Mouse (Mus musculus) activated CD4-positive, CD25-positive, alpha-beta regulatory T cell, adult 4 months (primary cell): Measurements from ENCODE around the gene Mad1l1. TPM values are rescaled to one million over a fixed set of nuclear protein-coding genes. Genes with fewer than 3 reads are reported as not detected.

Experiments used
- ATAC-seq: one replicate; pipeline ENCODE4 v1.8.0; 2017
- polyA plus RNA-seq, 2 experiments: library from polyadenylated mRNA; unstranded; fragments of 100-300 nt; shearing (Covaris generic); gene quantifications; one replicate each; pipeline ENCODE4 v1.2.1; 2017

Mad1l1 gene
- polyA plus RNA-seq, 2 experiments from 2014 or later: 19.3 to 23.1 TPM

DNA sequence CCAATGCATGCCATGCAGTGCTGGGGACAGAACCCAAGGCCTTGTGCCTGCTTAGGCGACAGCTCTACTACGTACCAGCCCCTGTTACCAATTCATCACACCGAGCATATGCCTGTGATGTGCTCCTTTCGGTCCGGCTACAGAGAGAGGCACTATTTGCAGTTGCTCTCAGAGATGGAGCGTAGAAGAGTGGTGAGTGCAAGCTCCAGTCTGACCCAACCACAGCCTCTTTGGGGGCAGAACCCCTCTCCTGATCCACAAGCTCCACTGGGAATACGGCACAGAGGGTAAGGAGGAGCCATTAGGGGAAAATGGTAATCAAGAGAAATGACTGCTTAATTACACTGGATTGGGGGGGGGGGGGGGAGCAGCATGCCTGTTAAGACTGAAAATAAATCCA is 193.4 kb downstream of the Mad1l1 start:
- no peak for ATAC-seq

DNA sequence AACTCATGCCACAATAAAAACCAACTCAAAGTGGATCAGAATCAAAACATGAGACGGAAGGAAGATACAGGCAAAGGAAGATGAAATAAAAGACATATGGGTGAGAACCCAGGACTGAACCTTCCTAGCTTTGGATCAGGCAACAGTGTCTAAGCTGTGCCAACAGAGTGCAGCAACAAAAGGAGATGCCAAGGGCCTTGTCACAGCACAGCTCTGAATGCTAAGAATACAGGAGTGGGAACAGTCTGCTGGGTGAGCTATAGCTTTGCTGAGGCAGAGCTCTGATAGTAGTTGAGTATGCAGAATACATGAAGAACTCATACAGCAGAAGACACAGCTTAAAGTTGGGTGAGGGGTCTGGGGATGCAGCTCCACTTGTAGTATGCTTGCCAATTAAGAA is 196.7 kb downstream of the Mad1l1 start:
- ATAC-seq: no peak

DNA sequence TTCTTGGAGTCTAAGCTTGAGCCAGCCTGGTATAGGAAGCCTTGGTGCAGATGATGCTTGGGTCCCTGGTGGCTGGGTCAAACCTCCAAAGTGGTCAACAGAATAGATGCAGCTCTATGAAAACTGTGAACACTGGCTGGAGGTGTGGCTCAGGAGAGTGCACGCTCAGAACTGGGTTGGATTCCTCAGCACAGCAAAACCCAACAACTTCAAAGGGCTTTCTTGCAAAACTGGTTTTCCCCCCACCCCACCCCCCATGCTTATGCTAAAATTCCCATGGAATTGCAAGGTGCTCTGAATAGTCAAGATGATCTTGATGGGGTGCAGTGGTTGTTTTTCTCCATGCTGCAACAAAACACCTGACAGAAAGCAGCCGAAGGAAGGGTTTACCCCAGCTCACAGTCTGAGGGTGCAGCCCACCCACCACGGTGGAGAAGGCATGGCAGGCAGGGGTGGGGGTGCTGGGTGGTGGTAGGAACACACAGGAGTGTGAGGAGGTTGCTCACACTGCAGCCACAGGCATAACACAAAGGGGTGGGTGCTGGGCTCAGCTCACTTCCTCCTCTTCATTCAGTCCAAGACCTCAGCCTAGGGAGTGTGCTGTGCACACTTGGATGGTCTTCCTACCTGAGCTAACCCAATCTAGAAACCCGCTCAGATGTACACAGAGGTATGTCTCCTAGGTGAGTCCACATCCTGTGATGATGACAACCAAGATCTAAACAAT is 197.5 kb downstream of the Mad1l1 start:
- ATAC-seq: no peak

DNA sequence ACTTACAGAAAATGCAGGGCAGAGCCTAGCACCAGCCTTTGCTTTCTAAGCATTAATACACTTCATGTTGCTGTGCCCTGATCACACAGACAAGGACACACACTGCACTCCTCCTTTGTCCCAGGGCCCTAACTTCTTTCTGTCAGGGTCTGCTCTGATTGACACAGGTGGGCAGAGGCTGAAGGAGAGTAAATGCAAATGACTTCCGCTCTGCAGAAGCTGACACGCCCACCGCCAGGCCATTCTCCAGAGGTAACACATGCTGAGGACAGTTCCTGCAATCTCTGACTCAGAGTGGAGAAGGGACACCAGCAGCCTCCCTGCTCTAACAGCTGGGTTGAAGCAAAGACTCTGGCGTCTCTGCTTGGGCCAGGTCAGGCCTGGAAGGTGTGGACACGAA is 198.2 kb downstream of the Mad1l1 start:
- no peak for ATAC-seq

DNA sequence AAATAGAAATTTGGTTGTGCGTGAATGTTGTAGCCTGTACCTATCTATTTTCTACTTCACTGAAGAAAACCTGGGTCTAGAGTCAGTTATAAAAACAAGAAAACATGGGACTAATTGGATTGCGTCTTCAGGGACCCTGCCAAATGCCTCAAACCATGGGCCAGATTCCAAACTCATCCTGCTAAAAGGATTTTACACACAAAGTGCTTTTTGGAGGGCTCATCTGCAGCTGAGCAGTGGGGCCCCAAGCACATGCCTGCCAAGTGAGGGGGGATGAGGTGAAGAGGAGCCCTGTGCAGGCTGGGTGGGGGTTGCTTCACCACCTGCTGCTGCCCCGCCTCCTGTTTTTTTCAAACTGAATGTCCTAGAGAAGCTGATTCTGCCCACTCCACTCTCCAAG is 199.4 kb downstream of the Mad1l1 start:
- ATAC-seq: no peak

DNA sequence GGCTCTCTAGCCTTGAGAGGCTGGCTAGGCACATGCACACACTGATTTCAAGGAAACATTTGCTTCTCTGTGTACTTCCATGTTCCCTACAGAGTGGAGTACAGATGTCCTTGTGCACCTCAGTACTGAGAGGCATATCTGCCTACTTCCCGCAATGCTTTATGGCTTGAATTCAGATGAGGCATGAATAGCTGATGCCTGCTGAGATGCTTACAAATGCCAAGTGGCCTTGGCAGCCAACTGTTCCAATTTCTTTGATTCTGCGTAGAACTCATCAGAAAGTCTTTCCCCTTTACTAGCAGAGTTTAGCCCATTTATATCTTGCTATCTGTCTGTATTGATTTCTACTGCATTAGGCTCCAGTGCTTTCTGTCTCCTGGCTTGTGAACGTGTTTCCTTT is 202.4 kb downstream of the Mad1l1 start:
- ATAC-seq: no peak

DNA sequence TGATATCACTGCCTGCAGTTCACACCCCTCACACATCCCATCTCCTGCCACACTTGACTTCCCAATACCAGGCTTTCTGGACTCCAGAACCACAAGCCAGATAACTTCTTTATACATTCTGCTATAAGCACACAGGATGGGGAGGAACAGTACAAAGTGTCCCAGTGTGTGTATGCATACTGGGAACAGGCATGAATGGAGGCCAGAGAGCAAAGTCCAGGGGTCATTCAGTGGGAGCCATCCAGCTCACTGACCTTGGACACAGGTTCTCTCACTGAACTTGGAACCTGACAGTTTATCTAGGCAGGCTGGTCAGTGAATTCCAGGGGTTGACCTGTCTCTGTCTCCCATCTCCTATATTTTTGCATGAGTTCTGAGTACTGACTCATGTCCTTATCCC is 203.4 kb downstream of the Mad1l1 start:
- ATAC-seq: no peak

DNA sequence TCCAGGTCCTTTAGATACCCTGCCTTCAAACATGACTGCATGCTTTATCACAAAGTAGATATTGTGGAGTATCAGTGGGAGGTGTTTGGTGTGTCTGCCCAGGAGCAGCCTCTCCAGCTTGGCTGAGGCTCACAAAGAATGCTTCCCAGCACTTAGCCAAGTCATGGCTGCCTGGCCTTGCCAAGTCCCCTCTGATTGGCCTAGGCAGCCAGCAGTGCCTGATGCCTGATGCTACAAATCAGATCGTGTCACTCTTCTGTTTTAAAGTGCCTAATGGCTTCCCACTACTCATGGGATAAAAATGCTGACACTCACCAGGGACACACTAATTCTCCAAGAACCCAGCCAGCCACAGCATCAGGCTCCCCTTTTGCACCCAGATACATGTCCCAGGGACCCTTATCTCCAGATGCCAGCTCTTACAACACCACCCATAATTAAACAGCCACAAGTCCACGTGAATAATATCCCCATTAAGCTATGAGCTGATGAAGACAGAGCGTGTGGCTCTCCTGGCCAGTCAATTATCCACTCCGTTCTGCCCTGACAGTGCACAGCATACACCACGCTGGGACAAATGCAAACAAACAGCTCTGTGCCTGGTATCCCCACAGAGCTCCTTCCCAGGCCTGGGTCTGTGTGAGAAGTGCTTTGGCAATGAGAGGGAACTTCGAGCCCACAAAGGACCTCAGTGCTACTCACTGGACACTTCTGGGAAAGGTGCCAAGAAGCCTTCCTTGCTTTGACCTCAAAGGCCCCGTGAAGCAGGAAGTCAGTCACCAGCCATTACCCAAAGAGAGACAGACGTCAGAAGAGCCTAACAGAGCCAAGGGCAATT is 205.7 kb downstream of the Mad1l1 start:
- no peak for ATAC-seq

DNA sequence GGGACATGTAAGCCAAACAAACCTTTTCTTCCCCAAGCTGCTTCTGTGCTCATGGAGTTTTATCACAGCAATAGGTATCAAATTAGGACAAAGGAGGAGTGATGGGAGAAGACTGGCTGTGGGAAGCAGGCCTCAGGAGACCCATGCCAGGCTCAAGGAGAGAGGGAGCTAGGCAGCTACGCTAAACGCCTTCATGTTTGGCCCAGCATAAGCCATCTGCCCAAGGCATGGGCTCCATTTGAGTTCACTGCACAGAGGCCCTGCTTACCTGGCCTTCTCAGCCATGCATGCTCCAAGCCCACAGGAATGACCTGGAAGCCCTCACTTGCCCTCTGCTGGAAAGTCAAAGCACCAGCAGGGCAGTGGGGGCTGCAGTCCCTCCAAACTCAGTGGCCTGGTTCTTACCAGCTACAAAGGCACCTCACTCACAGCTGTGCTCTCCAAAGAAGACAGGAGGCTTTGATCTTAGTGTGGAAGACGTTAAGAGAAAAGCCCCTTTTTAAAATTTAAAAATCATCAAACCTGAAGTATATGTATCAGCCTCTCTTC is 206.8 kb downstream of the Mad1l1 start:
- no peak for ATAC-seq

DNA sequence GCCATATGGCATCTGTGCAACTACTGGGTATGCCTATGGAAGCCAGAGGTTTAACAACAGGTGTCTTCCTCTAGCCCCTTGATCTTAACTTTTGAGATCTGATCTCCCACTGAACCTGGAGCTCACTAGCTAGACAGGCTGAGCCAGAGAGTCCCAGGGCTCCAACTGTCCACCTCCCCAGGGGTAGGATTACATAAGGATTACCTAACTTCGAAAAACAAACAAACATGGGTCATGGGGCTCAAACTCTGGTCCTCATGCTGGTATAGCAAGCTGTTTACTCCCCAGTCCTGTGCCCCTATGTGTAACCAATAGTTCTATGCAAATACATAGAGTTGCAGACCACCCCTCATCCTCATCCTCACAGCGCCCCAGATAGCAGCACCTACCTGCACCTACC is 208.1 kb downstream of the Mad1l1 start:
- ATAC-seq: no peak

DNA sequence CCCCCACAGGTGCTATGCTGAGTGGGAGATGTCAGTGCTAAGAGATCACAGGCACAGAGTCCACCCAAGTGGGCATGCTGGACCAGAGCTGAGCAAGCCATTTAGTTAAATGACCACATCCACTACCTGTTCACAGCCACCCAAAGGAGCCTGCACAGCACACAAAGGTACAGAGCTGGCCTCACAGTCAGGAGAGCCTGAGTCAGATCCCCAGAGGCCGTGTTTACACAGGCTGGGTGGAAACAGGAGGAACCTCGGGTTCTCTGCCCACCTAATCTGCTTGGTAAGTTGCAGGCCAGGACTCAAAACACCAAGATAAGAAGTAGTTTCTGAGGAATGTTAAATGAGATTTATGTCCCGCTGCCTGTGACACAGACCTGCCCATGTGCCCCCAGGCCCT is 211.3 kb downstream of the Mad1l1 start:
- ATAC-seq: no peak

DNA sequence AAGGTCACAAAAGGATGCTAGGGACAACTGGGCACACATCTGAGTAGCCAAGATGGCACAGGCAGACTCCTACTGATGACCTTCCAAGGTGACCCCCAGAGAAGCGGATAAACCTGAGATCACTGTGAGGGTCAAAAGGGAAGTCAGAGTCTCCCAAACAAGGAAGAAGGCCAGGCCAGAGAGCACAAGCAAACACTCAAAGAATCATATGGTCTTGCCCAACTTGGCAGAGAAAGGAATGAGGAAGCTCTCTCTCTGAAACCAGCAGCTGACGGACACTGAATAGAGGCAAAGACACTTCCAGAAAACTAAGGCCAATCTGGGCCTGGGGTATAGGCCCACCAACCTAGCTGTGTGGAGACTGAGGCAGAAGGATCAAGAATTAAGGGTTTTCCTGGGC is 213.4 kb downstream of the Mad1l1 start:
- ATAC-seq: no peak

DNA sequence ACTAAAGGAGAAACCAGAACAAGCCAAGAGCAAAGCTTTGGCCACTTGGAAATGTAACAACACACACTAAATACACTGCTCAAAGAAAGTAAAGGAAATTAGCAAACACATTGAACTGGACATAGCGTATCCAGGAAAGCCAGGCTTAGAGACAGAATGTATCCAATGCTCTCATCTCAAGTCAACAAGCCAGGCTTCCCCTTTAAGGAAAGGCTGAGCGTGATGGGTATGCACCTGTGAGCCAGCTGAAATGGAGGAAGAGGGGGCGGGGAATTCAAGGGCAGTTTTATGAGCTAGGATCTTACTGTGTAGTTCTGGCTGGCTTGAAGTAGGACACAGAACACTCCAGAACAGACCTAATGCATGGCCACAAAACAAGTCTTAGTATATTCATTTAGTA is 215.3 kb downstream of the Mad1l1 start:
- no peak for ATAC-seq

DNA sequence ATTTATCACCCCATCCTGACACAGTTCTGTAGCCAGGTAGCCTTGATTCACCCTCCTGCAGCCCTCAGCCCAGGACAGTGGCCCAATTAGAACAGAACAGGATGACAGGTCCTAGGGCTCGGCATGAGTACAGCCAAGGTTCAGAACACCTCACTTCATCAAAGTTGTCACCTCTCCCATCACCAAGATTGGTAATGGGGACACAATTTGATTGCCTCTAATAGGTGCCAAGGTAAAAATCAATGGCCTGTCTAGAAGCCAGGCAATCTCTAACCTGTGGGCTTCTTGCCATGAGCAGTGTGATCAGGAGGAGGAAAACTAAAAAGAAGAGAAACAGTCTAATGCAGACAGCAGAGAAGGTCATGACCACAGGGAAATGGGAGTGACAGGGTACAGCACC is 216.5 kb downstream of the Mad1l1 start:
- no peak for ATAC-seq

DNA sequence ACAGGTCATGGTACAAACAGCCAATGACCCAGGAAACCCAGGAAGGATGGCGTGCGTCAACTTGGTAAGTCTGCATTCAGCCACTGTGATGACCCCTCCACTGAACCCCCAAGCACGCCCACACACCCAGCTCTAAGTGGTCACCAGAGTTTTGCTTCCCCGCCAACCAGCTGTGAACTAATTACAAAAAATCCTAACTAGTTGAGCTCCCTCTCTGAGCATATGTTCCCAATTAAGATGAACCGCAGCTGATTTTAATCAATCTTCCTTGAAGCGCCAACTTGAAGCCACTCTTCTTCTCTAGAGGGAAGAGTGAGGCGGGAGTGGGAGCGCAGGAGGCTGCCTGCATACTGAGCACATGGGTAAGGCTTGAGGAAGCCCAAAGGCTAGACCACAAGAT is 218.6 kb downstream of the Mad1l1 start:
- ATAC-seq: no peak

DNA sequence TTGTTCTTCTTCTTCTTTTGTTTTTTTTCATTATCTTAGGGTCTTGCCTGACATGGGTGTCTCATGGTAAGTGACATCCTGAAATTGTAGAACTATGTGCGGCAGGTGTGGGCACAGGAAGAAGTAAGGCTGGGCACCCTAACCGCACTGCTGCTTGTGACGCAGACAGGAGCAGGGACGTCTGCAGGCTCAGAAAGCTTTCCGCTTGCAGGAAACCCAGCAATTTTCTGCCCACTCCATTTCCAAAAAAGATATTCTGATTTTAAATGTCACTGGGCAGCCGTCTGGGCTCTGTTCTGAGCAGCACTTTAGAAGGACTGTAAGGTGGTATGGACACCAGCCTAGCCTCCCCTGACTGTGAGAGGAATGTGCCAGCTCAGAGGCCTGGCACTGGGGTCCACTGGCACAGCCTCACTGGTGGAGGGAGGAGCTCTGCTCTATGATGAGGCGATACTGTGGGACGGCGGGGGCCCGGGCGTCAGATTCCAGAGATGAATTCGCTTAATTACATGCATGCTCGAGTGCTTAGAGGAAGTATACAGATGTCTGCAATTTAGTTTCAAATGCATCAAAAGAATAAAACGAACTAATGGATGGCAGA is 219.8 kb downstream of the Mad1l1 start:
- ATAC-seq: no peak

DNA sequence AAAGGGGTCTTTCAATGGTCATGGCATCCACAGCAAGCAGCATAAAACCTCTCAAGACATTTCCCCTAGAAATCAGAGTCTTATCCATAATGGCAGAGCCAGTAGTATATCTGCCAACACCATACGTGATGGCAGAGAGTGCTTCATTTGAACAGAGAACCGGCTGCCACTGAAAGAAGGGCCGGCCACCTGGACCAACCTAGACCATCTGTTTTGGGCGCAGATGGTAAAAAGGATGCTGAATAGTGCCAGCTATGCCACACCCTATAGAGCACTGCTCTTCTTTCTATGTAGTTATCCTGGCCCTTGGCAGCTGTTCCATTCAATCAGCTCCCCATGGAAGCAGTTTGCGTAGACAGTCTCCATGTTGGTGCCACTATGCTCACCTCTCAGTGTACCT is 222.6 kb downstream of the Mad1l1 start:
- ATAC-seq: no peak

DNA sequence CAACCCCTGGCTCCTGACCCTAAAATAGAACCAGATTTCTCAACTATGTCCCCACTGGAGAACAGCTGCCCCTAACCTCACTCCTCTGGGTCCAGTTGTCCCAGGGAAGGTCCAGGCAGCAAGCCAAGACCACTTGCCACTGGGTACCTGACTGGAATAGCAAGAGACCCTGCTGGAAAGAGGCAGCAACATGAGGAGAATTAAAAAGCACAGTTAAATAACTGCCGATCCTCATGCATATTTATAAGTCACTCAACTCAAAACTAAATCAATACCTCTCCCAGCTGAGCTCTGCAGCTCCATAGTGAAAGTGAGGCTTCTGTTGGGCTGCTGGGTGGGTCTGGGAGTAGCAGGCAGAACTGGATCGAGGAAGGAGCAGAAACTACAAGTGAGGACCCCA is 226.1 kb downstream of the Mad1l1 start:
- ATAC-seq: no peak

DNA sequence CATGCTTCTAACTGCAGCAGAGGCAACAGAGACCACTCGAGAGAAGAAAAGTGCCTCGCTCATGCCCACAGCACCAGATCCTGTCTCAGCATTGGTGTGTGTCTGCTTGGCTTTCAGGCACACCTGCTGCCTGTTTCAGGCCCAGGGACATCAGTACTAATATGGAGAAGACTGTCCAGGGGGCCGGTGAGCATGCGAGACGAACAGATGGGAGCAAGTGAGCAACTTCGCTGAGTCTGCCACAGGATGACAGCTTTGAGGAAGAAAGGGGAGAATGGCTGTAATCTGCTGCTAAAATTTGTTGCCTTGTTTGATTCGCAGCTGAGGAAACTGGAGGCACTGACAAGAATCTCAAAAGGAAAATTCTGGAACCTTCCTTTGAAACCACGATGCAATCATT is 227.9 kb downstream of the Mad1l1 start:
- ATAC-seq: no peak

DNA sequence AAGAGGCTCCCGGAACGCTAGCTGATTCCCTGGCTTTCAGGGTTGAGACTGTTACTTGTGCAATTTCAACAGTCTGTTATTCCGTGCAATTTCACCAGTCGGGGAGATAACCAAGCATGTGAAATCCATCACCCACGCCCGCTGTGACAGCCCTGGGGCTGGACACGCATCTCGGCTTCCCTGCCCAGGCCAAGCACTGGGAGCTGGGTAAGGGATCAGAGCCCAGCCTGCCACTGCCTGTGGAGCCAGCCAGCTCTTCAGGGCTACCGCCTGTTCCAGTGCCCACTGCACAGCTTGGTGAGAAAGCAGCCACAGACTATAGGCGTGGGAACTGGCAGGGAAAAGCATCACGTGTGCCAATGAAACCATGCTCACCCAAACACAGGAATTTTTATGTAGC is 229.8 kb downstream of the Mad1l1 start:
- ATAC-seq: no peak

DNA sequence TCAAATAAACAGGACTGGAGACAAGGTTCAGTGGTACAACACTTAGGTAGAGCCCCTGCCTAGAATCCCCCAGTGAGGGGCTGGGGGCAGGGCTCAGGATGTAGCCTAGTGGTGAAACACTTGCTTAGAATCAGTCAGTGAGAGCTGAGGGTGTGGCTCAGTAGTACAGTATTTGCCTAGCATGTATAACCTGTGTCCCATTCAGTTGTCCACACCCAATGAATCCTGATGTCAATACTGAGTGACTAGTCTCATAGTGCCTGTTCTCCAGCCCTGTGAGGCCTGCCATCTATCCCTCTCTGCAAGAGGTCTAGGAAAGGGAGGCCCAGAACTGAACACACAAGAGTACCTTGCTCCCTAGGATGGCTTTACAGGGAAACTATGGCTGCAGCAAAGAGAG is 232.1 kb downstream of the Mad1l1 start:
- ATAC-seq: no peak

DNA sequence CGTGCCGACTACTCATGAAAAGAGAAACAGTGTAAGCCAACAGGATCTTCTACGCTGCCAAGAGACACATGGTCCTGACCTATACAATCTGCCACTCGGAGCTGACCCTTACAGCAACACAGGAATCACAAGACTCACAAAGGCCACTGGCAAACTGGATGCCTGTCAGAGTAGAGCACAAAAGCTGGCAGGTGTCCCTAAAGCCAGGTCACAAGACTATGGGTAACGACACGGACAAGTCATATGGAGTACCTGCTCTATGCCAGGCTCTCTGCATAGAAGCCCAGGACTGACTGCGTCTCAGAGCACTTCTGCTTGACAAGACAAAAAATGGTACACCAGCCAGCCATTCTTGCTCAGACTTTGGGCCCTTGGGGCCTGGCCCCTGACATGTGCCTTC is 234.1 kb downstream of the Mad1l1 start:
- ATAC-seq: no peak

DNA sequence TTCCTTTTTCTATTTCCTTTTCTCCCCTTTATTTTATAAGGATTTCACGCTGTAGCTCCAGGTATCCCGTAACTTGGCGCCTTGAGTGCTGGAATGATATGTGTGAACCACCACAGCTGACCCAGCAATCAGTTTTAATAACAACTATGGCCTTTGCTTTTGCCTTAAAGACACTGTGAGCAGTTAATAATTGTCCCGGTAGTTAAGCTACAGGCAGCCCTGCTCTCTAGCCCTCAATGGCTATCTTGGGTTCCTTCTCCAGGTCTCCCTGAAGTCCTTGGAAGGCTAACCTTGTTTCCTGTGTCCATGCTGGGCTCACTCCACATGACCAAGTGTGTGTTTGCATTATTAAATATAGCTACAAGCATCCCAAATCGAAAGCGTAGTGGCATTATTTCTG is 237.0 kb downstream of the Mad1l1 start:
- no peak for ATAC-seq

DNA sequence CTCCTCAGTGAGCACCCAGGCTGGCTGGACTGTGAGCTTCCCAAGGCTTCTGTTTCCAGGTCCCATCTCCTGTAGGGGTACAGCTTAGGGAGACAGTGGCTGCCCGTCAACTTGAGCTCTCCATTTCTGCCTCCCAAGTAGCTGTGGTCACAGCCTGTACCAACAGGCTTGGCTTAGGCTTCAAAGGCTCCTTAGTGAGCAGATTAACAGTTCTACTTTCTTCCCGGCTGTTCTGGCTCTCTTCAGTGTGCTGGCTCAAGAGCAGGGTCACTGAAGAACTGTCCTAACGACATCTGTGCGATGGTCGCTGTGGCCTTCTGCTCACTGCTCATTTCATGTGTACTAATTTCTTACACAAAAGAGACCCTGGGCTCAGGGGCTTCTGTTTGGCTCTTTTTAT is 237.4 kb downstream of the Mad1l1 start:
- no peak for ATAC-seq
